Mouse (Mus musculus): ENCODE results near the gene Pitpna. TPM values are rescaled to one million over a fixed set of nuclear protein-coding genes. Genes with fewer than 3 reads are reported as not detected.

Gene Pitpna
- polyA plus RNA-seq, 1 experiment from 2014 or later: 92.3 TPM

- peaks cover 31% of the 10 kb centered on the region for H3K36me3 ChIP-seq
- 74% methylated on average over 3 of the region's 3 CpGs for WGBS
- no peaks in the 10 kb centered on the region for H3K9me3 ChIP-seq
- H3K9ac ChIP-seq: no peak overlapping the region
- no peaks in the 10 kb centered on the region for H3K4me1 ChIP-seq (replicated peaks)
- no peak overlapping the region for H3K27ac ChIP-seq
- no peak overlapping the region for H3K4me2 ChIP-seq (replicated peaks)
- no peak overlapping the region for H3K4me3 ChIP-seq (replicated peaks)
- ATAC-seq: no peak
- no peaks in the 10 kb centered on the region for H3K27me3 ChIP-seq (replicated peaks)
Measured at GRCm38 (mm10) chr11:75674875-75675274, 87.0 kb downstream of the Pitpna start.

- Histone ChIP-seq H3K4me2 (replicated peaks) (peak overlapping the region; percentile 66), H3K27ac (peak overlapping the region; percentile 75), H3K4me3 (replicated peaks) (peak overlapping the region; percentile 100), H3K9me3 (no peaks in the 10 kb centered on the region), H3K27me3 (replicated peaks) (no peaks in the 10 kb centered on the region), H3K36me3 (peaks cover 7% of the 10 kb centered on the region; the same call in 1 of the 2 replicates), H3K4me1 (replicated peaks) (peaks cover 10% of the 10 kb centered on the region), H3K9ac (no peak overlapping the region)
- WGBS: 68% methylated on average over 3 of the region's 3 CpGs
- no peak for ATAC-seq
Measured at GRCm38 (mm10) chr11:75677881-75678746, 90.2 kb downstream of the Pitpna start.

Other genes starting within 250 kb of the Pitpna start
- 86.2 and 100 TPM in 2 replicates for gene Rpa1, start 239.8 kb upstream of the Pitpna start, polyA plus RNA-seq (2015; fragmentation: Nextera tagmentation; extraction: Ambion mirVana)
- 9.2 and 9.3 TPM in 2 replicates for gene Smyd4, start 239.7 kb upstream of the Pitpna start, polyA plus RNA-seq (2015; fragmentation: Nextera tagmentation; extraction: Ambion mirVana)
- 41.1 and 48.0 TPM in 2 replicates for gene Serpinf1, start 165.4 kb upstream of the Pitpna start, polyA plus RNA-seq (2015; fragmentation: Nextera tagmentation; extraction: Ambion mirVana)
- 20.4 and 26.4 TPM in 2 replicates for gene Serpinf2, start 148.5 kb upstream of the Pitpna start, polyA plus RNA-seq (2015; fragmentation: Nextera tagmentation; extraction: Ambion mirVana)
- 6.1 and 7.0 TPM in 2 replicates for gene Wdr81, start 133.4 kb upstream of the Pitpna start, polyA plus RNA-seq (2015; fragmentation: Nextera tagmentation; extraction: Ambion mirVana)
- gene Tlcd2, start 126.4 kb upstream of the Pitpna start, polyA plus RNA-seq (2015; fragmentation: Nextera tagmentation; extraction: Ambion mirVana): 17.7 and 20.3 TPM in 2 replicates
- 47.5 and 48.2 TPM in 2 replicates for gene Prpf8, start 101.3 kb upstream of the Pitpna start, polyA plus RNA-seq (2015; fragmentation: Nextera tagmentation; extraction: Ambion mirVana)
- gene Rilp, start 78.0 kb upstream of the Pitpna start, polyA plus RNA-seq (2015; fragmentation: Nextera tagmentation; extraction: Ambion mirVana): 1.6 and 2.3 TPM in 2 replicates
- gene Scarf1, start 74.6 kb upstream of the Pitpna start, polyA plus RNA-seq (2015; fragmentation: Nextera tagmentation; extraction: Ambion mirVana): 5.7 TPM in 2 replicates
- gene Slc43a2, start 56.4 kb upstream of the Pitpna start, polyA plus RNA-seq (2015; fragmentation: Nextera tagmentation; extraction: Ambion mirVana): 11.7 and 12.9 TPM in 2 replicates
- 17.6 and 19.4 TPM in 2 replicates for gene Inpp5k, start 42.9 kb downstream of the Pitpna start, polyA plus RNA-seq (2015; fragmentation: Nextera tagmentation; extraction: Ambion mirVana)
- gene Myo1c, start 62.4 kb downstream of the Pitpna start, polyA plus RNA-seq (2015; fragmentation: Nextera tagmentation; extraction: Ambion mirVana): 48.6 and 50.0 TPM in 2 replicates
- gene Crk, start 91.2 kb downstream of the Pitpna start, polyA plus RNA-seq (2015; fragmentation: Nextera tagmentation; extraction: Ambion mirVana): 105 and 109 TPM in 2 replicates
- gene Ywhae, start 144.8 kb downstream of the Pitpna start, polyA plus RNA-seq (2015; fragmentation: Nextera tagmentation; extraction: Ambion mirVana): 735 and 846 TPM in 2 replicates
- 1.1 and 1.4 TPM in 2 replicates for gene Doc2b, start 208.0 kb downstream of the Pitpna start, polyA plus RNA-seq (2015; fragmentation: Nextera tagmentation; extraction: Ambion mirVana)

All from intestine, embryonic 15.5 days (tissue).